Mouse (Mus musculus): ENCODE measurements around the gene Ip6k3. TPM values are rescaled to one million over a fixed set of nuclear protein-coding genes. Genes with fewer than 3 reads are reported as not detected.

The Ip6k3 gene
- total and polyA plus RNA-seq, 3 experiments, result 26.3 to 65.7 (median 53.9) TPM

DNA sequence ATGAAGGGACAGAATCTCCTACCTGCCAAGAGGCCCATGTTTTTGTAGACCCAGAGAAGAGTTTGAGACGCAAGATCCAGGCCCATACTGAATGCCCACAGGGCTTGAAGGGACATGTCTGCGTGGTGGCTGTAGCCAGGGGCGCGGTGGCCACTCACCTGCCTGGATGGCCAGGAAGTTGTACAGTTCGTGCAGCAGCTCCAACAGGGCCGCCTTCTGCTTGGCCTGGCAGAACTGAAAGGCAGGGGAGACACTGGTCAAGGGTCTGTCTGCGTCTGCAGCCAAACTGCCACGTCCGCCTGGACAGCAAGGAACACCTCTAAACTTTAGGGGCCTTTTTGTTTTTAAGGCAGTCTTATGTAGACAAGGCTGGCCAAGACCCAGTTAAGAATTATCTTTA lies 31.6 kb upstream of the Ip6k3 start:
- in situ Hi-C loops (cut with MboI; ENCODE audit: low pct_ligation_motif_present, low pct_unique_long_range_greater_than_20kb, low sequenced_read_pairs) (no loop called here), dilution Hi-C loops (cut with MboI; ENCODE audit: extremely low pct_ligation_motif_present, extremely low pct_unique_long_range_greater_than_20kb, low sequenced_read_pairs) (no loop called here)
- Histone ChIP-seq H3K9ac (ENCODE audit: insufficient read depth, low read depth) (no peak overlapping the region), H3K36me3 (replicated peaks in 1 of 2; ENCODE audit: control insufficient read depth in 1 of 2, insufficient read depth in 1 of 2, low read length in 1 of 2) (peaks cover 58 to 81% of the 10 kb centered on the region in 2 experiments), H3K27ac (ENCODE audit: insufficient read depth, low read depth) (no peak overlapping the region), H3K4me1 (ENCODE audit: control insufficient read depth in 1 of 2, insufficient read depth in 2 of 2) (peaks cover 5 to 9% of the 10 kb centered on the region in 2 experiments; a peak in 2 of 4 replicates), H3K4me3 (replicated peaks in 1 of 3; ENCODE audit: low read depth in 2 of 3, low read length in 2 of 3, poor library complexity in 1 of 3) (no peak overlapping the region), H3K27me3 (replicated peaks) (no peaks in the 10 kb centered on the region), H3K9me3 (replicated peaks; ENCODE audit: low read length) (peaks cover 8% of the 10 kb centered on the region), H3K4me2 (ENCODE audit: insufficient read depth, low read depth, poor library complexity, severe bottlenecking) (no peak overlapping the region), H3K79me2 (replicated peaks; ENCODE audit: control insufficient read depth, extremely low read depth, insufficient read depth, poor library complexity, severe bottlenecking) (no peaks in the 10 kb centered on the region; the same call in 1 of the 2 replicates)
- no peak for DNase-seq (ENCODE audit: extremely low read depth)
- TF ChIP-seq JUN (IDR thresholded peaks at IDR 0.05; ENCODE audit: insufficient read depth, low read depth, low read length) (no peak), CHD1 (IDR thresholded peaks at IDR 0.05; ENCODE audit: low read depth, low read length) (no peak), KAT2A (IDR thresholded peaks at IDR 0.05; ENCODE audit: insufficient replicate concordance, low read length) (no peak), MXI1 (IDR thresholded peaks at IDR 0.05; ENCODE audit: low read depth, low read length) (no peak), POLR2A (IDR thresholded peaks at IDR 0.05; ENCODE audit: low read depth, low read length) (no peak), NELFE (IDR thresholded peaks at IDR 0.05; ENCODE audit: low read depth, low read length) (no peak)

DNA sequence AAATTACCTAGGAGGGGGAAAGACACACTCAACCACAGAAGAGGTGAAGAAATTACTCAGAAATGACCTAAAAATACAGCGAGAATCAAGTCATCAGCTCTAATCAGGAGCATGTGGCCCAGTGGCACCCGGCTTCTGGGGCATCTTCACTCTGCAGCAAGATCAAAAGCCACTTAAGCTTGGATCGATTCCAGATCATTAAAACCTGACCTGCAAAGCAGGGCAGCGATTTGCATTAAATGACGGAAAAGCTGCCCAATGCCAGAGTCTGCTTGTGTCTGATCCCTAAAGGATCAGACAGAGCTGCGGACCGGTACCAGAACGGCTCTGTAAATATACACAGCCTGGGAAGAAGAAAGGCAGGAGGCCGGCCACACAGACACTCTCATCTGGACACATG lies 28.6 kb upstream of the Ip6k3 start:
- dilution Hi-C loops (cut with MboI; ENCODE audit: extremely low pct_ligation_motif_present, extremely low pct_unique_long_range_greater_than_20kb, low sequenced_read_pairs) (no loop called here), in situ Hi-C loops (cut with MboI; ENCODE audit: low pct_ligation_motif_present, low pct_unique_long_range_greater_than_20kb, low sequenced_read_pairs) (no loop called here)
- Histone ChIP-seq H3K4me2 (ENCODE audit: insufficient read depth, low read depth, poor library complexity, severe bottlenecking) (no peak overlapping the region), H3K27ac (ENCODE audit: insufficient read depth, low read depth) (no peak overlapping the region), H3K79me2 (replicated peaks; ENCODE audit: control insufficient read depth, extremely low read depth, insufficient read depth, poor library complexity, severe bottlenecking) (no peaks in the 10 kb centered on the region), H3K9me3 (replicated peaks; ENCODE audit: low read length) (peaks cover 5% of the 10 kb centered on the region), H3K4me1 (ENCODE audit: control insufficient read depth in 1 of 2, insufficient read depth in 2 of 2) (peaks cover 3 to 5% of the 10 kb centered on the region in 2 experiments; a peak in 2 of 4 replicates), H3K27me3 (replicated peaks) (no peaks in the 10 kb centered on the region), H3K9ac (ENCODE audit: insufficient read depth, low read depth) (no peak overlapping the region), H3K4me3 (replicated peaks in 1 of 3; ENCODE audit: low read depth in 2 of 3, low read length in 2 of 3, poor library complexity in 1 of 3) (no peak overlapping the region), H3K36me3 (replicated peaks in 1 of 2; ENCODE audit: control insufficient read depth in 1 of 2, insufficient read depth in 1 of 2, low read length in 1 of 2) (peaks cover 84 to 98% of the 10 kb centered on the region in 2 experiments)
- TF ChIP-seq CHD2 (IDR thresholded peaks at IDR 0.05; ENCODE audit: low read length) (no peak), EP300 (IDR thresholded peaks at IDR 0.05; ENCODE audit: low read length) (no peak), CTCF (conservative IDR thresholded peaks at IDR 0.05 in 1 of 2, IDR thresholded peaks at IDR 0.05 in 1 of 2; ENCODE audit: low read depth in 2 of 2, low read length in 2 of 2) (no peak), MAX (IDR thresholded peaks at IDR 0.05; ENCODE audit: low read length) (no peak), ZMIZ1 (IDR thresholded peaks at IDR 0.05; ENCODE audit: low read depth, low read length) (no peak), SMC3 (IDR thresholded peaks at IDR 0.05; ENCODE audit: low read depth, low read length) (no peak), MYC (IDR thresholded peaks at IDR 0.05; ENCODE audit: low read depth, low read length) (no peak), HCFC1 (IDR thresholded peaks at IDR 0.05; ENCODE audit: low read depth, low read length) (no peak), ZKSCAN1 (IDR thresholded peaks at IDR 0.05; ENCODE audit: borderline replicate concordance, low read depth, low read length) (no peak), E2F4 (IDR thresholded peaks at IDR 0.05; ENCODE audit: insufficient replicate concordance, low read depth, low read length) (no peak), RAD21 (IDR thresholded peaks at IDR 0.05; ENCODE audit: low read depth, low read length) (no peak)
- DNase-seq (ENCODE audit: extremely low read depth), result no peak
